Mouse (Mus musculus): ENCODE data around the gene Hspa2. TPM values are rescaled to one million over a fixed set of nuclear protein-coding genes. Genes with fewer than 3 reads are reported as not detected.

Gene Hspa2
- 8.0 and 11.6 TPM in 2 replicates for polyA plus RNA-seq (2012)

DNA sequence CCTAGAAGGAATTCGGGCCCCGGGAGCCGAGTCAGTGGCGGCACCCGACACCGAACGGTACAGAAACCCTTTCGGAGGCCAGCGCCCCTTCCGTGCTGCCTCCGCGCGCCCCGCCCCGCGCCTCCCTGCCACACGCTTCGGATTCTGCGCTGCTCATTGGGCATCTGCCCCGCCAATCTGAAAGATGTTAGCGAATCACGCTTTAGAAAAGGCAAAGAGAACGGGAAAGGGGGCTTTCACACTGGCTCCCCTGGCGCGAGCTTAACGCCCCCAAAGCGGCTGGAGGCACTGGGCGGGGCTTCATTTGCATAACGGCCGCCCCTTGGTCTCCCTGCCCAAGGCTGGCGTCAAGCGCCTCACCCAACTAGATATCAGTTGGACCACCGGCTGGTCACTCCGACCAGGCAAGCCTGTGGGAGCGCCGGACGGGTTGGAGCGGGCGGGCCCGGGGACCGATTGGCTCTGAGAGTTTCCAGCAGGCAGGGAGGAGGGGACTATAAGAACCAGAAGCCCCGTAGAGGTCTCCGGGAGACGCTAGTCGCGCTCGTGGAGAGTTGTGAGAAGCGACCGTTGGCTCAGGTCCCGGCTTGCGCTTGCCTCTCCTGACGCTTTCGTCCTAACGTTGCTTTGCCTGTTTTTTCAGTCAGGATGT is at the start of gene Hspa2:
Gene Hspa2, plus strand, starts transcription at position 291 of the 652 bp plus-strand sequence.
- TF ChIP-seq GATA1 (IDR thresholded peaks at IDR 0.05; ENCODE audit: low read length) = no peak

DNA sequence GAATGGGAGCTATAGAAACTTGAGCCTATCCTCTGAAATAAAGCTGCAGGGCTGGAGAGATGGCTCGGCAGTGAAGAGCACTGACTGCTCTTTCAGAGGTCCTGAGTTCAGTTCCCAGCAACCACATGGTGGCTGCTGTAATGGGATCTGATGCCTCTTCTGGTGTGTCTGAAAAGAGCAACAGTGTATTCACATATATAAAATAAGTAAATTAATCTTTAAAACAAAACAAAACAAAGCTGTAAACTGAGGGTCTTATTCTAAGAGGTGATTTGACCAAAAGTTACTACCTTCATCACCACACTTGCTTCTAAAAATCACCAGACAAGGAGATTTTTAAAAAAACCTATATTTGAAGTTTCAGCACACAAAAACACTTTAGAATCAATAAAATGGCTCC is 43.1 kb upstream of the Hspa2 start:
- no peak for TF ChIP-seq GATA1 (IDR thresholded peaks at IDR 0.05; ENCODE audit: low read length)

DNA sequence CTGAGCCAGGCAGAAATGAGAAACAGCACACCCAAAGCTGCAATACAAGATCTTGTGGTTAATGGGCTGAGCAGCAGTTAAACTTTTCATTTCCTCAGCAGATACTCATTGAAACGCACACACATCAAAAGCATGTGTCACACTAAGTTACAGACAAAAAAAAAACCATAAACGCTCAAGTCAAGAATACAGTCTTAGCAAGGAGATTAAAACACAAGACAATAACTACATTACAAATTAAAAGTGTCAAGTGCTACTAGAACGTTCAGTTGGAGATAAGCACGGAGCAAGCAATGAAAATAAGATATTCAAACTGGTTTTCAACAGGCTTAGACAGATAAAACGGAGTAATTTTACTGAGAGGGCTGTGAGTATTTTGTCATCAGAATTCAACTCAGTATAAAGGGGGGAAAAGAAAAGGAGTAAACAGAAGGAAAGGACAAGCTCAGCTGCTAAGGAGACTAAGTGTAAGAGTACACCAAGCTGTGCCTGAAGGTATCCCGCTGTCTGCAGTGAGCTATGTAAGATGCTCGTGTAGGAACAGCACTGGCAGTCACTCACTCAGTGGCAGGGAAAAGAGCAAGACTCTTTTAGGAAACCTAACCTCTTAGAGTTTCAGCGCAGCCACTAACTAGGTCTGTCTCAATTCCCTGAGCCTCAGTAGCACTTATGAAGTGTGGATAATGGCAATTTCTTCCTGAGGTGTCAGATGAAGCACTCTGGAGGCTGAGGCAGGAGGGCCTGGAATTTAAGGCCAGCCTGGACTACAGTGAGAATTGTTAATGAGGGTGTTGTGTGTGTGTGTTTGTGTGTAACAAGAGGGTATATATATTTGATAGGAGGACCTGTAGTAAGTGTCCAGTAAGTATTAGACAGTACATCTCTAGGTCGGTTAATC is 42.3 kb upstream of the Hspa2 start:
- TF ChIP-seq GATA1 (IDR thresholded peaks at IDR 0.05; ENCODE audit: low read length) = no peak

DNA sequence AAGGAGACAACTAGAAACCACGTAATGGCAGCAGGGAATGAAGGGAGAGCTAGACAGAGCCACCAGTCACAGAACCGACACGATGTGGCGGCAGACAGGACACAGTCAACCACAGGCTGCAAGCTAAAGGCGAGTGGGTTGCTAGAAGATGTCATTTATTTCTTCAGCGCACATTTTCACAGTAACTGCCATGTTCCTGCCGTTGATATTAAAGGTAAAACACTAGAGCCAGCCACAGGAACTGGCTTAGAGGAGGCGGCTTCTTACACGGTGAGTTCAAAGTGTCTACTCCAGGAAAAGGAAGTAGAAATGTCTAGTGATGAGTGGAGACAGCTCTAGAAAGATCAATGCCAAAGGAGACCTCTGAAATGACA is 41.7 kb upstream of the Hspa2 start:
- no peak for TF ChIP-seq GATA1 (IDR thresholded peaks at IDR 0.05; ENCODE audit: low read length)

DNA sequence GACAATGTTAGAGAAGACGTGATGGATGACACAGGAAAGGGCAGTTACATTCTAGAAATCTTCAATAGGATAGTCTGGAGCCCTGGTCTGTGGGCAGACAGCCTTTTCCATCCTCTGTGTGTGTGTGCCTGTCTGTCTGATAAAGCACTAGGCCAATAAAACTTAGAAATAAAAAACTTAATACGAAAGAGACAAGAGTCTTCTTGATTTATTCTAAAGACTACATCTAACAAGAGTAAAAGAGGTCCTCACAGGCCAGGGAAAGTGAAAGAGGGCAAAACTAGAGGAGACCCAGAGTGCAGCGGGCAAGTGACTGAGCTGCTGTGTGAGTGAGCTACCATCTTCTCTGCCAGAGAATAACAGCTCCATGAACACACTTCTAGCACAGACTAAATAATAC is 37.7 kb upstream of the Hspa2 start:
- TF ChIP-seq GATA1 (IDR thresholded peaks at IDR 0.05; ENCODE audit: low read length) = no peak

DNA sequence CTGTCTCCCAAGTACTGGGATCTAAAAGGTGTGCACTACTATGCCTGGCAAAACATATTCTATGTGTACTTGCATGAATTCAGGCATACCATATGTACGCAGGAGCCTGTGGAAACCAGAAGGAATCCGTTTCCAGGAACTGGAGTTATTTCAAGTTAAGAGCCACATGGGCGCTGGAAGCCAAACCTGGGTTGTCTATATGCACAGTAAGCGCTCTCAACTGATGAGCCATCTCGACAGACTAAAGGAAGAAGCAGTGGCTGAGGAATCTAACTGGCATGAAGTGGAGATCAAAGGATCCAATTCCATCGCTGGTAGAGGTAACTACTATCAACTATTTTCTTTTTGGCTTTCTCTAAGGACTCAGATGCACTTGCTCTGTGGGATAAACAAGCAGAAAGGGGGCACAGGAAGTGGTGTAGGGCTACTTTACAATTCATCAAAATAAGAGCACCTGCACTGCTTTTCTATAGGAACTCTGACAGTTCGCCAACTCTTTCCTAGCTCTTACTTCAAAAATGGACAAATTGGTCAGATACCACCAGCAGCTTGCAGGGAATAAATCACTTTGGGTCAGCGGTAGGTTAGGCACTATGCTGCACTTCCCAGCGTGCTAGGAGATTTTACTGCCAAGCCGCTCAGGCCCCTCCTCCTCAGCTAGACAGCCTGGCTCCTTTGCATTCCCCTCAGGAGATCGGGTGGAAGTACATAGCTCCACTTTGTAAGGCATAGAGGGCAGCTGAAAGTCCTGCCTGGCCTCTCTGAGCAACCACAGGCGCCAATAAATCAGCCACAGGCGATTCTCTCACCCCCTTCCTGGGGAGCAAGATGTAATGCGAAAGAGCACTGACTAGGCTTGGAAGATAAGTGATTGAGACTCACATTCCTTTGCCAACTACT is 36.6 kb upstream of the Hspa2 start:
- TF ChIP-seq GATA1 (IDR thresholded peaks at IDR 0.05; ENCODE audit: low read length) = no peak

DNA sequence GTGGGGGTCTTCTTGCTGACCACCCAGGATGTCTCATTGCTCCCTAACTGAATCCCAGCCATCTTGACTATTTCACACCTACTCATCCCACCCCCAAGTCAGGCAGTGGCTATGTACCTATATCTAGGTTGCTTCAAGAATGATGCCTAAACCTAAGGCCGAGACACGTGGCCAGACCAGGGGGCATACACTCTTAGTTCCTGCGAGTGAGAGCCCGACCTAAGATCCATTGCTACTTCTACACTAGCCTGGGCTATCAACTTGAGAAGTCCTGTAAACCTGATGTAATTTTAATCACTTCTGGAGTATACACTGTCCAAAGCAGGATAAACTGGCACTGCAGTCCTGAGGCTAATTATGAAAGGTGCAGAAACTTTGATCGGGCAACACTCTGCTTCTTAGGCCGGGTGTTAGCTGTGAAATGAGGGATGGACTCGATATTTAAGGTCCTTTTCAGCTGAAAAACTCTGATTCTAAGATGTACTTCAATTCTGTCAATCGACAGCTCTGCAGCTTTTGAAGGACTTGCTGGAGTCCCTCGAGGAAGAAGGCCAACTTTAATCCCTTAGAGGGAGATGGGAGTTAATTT is 35.7 kb upstream of the Hspa2 start:
- TF ChIP-seq GATA1 (IDR thresholded peaks at IDR 0.05; ENCODE audit: low read length) = no peak

DNA sequence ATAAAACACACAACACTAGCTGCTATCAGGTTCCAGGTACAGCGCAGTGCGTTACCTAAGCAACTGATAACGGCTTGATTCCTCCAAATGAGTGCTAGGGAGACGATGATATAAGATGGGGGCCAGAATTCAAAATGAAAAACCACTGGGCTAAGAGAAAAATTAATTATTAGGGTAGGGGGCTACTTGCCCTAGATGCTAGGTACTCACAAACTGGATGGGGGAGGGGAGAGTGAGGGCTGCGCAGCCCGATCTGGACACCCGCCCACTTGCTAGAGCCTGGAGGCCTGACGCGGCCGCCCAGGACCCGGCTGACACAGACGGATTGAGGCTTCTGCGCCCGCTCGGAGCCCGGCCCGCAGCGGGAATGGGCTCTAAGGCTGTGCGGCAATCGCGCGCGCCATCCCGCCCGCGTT is 35.2 kb upstream of the Hspa2 start:
- TF ChIP-seq GATA1 (IDR thresholded peaks at IDR 0.05; ENCODE audit: low read length) = no peak

DNA sequence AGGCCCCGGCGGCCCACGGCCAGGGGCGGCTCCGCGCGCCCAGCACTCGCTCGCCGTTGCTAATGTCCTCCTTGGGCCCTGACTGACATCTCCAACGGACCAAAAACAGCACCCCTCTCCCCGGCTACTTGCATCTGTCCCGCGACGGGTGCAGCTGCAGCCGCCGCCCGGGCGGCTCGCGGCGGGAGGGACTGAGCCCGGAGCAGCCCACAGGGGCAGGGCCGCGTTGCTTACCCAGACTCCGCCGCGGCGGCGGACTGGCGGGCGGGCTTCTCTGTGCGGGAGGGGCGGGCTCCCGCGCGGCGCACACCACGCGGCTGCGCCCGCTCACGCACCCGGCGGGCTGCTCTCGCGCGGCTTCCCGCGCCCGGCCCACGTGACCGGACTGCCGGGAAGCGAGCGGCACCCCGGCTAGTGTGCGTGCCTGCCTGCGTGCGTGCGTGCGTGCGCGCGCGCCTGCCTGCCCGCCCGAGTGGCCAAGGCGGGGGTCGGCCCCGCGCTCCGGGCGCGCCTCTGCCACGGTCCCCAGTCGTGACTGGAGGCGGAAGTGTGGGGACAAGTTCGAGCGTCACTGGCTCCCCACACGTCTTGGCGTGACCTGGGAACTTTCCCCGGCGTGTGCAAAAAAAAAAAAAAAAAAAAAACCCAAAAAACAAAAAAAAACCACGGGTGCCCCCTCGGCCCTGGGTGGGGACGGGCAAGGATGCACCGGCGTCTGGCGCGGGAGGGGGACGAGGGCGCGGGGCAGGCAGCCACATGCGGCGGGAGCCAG is 34.6 kb upstream of the Hspa2 start, which contains the start of gene Zbtb25:
Gene Zbtb25, minus strand, starts transcription at position 397 of the 772 bp plus-strand sequence.
- no peak for TF ChIP-seq GATA1 (IDR thresholded peaks at IDR 0.05; ENCODE audit: low read length)

DNA sequence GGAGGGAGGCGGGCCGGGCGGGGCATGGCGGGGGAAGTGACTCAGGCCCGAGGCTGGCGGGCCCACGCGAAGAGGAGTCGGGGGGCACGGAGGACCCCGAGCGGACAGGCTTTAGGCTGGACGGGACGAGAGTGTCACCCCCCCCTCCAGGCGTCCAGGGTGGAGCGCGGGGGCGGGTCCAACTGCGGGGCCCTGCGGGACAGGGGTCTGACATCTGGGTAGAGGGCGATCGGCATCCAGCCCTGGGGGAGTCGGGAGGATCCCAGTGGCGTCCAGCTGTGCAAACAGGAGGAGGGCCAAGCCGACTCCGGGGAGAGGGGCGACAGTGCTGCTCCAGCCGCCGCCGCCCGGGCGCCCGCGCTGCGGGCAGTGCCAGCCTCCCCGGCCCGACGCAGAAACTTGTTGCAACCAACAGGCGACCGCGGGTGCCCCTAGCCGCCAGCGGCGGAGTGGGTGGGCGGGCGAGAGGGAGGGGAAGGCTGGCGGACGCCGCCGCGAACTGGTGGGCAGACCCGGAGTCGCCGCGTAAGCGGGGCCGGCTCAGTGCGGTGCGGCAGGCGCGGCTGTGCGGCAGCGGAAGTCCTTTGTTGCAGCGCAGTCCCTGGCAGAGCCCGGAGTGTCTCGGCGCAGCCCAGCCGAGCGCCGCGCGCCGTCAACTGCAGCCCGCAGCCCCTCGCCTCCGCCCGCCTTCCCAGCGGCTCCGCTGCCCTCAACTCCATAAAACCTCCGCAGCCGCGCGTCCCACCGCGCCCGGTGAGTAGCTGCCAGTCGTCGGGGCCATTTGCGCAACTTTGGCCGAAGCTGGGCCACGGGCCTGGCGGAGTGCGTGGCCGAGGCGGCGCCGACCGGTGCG is 33.8 kb upstream of the Hspa2 start, which contains the start of gene Zbtb1:
Gene Zbtb1, plus strand, starts transcription at position 289 of the 853 bp plus-strand sequence.
- no peak for TF ChIP-seq GATA1 (IDR thresholded peaks at IDR 0.05; ENCODE audit: low read length)

DNA sequence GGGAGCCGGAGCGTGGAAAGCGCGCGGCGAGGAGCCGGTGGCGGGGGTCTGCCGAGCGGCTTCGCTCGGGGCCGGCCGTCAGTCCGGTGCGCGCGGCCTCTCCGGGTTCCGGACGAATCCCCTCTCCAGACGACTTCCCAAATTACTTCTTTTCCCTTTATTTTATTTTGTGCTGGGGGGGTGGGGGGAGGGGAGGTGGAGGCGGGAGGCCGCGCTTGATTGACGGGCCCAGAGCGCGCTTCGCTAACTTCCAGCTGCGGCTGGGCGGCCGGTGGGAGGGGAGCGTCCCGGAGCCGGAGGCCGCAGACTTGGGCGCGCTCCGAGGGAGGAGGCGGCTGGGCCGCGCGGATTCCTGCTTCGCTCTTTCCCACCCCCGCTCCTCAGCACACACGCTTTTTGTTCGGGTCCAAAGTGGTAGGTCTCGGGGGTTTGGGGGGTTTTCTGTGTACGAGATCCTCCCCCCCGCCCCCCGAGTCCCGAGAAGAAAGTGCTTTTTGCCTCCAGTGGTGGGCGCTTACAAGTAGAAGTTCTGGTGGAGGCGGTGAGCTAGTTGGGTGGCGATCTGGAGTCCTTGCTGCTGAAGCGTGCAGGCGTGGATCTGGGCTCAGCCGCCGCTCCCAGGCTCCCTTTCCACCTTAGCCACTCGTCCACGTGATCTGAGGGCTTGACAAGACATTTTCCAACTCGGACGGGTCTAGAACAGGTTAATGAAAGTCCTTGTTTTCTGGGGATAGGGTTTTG is 33.0 kb upstream of the Hspa2 start:
- TF ChIP-seq GATA1 (IDR thresholded peaks at IDR 0.05; ENCODE audit: low read length) = no peak

DNA sequence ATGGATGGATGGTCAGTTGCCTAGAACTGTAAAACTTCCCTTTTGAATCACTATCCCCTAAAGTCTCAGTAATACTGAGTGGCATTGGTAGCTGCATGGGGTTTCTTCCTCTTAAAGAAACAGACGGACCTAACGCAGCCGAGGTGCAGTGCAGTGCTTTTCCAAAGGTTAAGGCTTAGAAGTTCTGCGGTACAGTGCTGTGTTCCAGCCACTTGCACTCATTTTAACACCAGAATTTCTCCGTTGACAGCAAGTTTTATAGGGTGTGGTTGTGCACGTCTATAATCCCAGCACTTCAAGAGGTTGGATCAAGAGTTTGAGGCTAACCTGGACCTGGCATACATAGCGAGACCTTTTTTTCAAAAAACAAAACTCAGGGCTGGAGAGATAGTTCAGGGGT is 31.9 kb upstream of the Hspa2 start:
- no peak for TF ChIP-seq GATA1 (IDR thresholded peaks at IDR 0.05; ENCODE audit: low read length)

Data from G1E-ER4 (cell line).